Mouse (Mus musculus) erythroid progenitor cell, adult 5-6 weeks (primary cell): ENCODE data around the gene Kif6. TPM values are rescaled to one million over a fixed set of nuclear protein-coding genes. Genes with fewer than 3 reads are reported as not detected.
A peak's percentile ranks its signal among the peaks of the same experiment; 100 is the strongest.

Source experiments
- ATAC-seq: replicated peaks from 2 replicates; pipeline ENCODE4 v1.8.0; 2016; ENCODE audit warnings: moderate number of reproducible peaks, mild to moderate bottlenecking, moderate TSS enrichment, inconsistent platforms; ENCODE audit not compliant: poor library complexity, low FRiP score, severe bottlenecking
- total RNA-seq, 2 experiments: library from RNA; stranded (forward) in 1 of 2; stranded (reverse) in 1 of 2; fragments of 150-400 nt in 1 of 2; fragments of 186-747, 209-891 nt in 1 of 2; gene quantifications; 2 replicates each; pipeline versions ENCODE4 v1.2.3 to v1.2.4; 2015 to 2017; ENCODE audit warnings: low replicate concordance in 2 of 2

Gene Kif6
- total RNA-seq, 2 experiments from 2014 or later, result not detected

GRCm38 (mm10) chr17:49875939-49876651, 261.2 kb downstream of the Kif6 start:
- ATAC-seq, result no peak

DNA sequence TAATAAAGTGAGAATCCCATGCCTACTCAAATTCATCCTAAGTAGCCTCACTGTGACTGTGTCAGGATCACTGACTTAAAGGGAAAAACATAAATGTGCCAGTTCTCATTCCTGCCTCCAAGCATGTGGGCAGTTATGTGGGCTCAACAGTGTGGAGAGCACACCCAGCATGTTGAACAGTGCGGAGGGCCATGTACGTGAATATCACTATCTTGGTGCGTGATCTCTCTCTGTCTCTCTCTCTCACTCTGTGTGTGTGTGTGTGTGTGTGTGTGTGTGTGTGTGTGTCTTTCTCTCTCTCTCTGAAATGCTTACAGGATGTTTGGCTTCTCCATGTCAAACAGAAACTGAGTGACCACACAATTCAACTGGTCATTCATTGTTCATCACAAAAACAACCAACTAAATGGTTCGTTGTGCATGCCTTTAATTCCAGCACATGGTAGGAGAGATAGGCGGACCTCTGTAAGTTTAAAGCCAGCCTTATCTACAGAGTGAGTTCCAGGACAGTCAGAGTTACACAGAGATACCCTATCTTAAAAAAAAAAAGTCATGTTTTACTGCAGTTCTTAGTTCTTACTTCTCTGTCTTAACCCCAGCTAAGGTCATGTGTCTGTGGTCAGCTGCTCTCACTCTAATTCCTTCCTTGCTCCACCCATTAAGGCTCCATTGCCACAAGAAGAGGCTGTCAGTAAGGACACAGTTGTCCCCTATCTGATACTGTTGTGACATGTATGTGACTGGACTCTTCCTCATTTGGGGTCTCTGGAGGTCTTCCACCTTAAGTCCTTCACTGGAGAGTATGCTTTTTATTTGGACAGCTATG, 266.2 kb downstream of the Kif6 start:
- ATAC-seq, result no peak

DNA sequence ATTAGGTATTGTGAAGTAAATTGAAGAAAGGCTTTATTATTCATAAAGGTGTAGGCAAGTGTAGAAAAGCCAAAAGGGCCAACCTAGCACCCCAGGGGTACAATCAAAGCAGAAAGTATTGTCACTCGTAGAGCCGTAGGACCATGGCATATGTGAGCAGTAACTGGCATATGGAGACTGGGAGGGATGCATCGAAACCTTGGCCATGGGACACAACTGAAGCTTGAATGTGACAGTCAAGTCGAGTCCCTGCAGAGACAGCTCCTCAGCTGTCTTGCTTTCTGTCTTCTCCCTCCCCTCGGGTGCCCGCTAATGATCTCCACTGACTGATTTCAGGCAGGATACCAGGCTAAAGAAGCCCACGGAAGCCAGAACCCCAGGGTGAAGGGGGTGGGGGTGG, 266.9 kb downstream of the Kif6 start:
- ATAC-seq, result no peak

DNA sequence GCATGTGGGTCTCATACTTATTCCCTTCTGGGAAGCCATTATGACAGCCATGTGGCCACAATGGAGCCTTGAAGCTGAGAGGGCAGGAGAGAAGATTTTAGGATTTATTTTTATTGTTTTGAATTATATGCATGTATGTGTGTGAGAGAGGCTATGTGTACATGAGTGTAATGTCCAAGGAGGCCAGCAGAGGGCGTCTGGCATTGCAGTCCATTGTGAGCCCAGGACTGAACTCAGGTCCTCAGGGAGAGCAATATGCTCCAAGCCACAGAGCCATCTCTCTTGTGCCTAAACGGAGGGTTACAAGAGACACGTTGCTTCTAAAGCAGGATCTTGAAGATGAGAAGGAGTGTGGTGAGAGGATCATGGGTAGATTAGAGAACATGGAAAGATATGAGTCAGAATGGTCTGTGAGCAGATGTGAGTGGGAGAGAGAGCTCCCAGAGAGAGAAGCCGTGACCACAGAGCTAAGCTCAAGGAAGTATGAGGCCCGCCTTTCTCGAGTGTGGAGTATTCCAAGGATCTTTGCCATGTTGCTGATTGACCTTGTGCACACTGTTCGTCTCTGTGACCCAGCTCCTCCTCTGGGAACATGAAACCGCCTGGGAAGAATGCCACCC, 268.3 kb downstream of the Kif6 start:
- ATAC-seq, result no peak

DNA sequence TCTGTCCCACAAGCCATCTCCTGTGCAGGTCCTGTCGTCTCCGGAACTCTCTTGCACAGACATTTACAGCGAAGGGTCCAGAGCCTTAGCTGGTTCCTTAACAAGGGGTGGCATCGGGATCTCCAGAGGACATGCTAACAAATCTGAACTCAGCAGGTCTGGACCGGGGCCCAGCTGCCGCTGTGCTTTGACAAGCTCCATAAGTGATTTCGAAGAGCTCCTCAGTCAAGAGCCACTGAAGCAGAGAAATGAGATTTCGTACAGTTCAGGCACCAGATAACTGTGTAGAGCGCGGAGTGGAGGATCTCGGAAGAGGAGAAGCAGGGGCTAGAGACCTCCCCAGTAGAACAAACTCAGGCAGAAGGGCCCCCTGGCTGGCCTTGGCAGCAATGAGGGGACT, 270.1 kb downstream of the Kif6 start:
- no peak for ATAC-seq

GRCm38 (mm10) chr17:49889629-49890028, 274.7 kb downstream of the Kif6 start:
- 0 out of 2 replicates have a peak, but pooled peaks have one; percentile 10 for ATAC-seq

GRCm38 (mm10) chr17:49890861-49891260, 275.9 kb downstream of the Kif6 start:
- no peak for ATAC-seq

DNA sequence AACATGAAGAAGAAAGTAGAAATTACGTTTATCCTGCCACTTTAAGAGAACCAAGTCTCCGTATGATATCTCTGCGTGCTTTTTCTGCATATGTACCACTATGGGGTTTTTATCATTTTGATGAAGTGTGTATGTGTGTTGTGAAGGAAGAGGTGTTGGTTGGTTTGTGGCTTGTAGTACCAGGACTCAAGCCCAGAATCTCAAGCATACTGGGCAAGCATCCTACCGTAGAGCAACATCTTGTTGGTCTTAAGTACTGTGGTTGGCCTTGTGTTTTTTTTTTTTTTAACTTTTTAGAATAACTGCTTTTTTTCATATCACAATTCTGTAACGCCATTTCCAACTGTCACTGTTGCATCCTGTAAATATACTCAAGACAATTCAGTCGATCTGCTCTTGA, 277.5 kb downstream of the Kif6 start:
- ATAC-seq, result no peak

GRCm38 (mm10) chr17:49894471-49894870, 279.5 kb downstream of the Kif6 start:
- no peak for ATAC-seq

- peak; percentile 58; the same call in 1 of the 2 replicates for ATAC-seq
These were observed 284.0 kb downstream of the Kif6 start for GRCm38 (mm10) chr17:49898849-49899331.

DNA sequence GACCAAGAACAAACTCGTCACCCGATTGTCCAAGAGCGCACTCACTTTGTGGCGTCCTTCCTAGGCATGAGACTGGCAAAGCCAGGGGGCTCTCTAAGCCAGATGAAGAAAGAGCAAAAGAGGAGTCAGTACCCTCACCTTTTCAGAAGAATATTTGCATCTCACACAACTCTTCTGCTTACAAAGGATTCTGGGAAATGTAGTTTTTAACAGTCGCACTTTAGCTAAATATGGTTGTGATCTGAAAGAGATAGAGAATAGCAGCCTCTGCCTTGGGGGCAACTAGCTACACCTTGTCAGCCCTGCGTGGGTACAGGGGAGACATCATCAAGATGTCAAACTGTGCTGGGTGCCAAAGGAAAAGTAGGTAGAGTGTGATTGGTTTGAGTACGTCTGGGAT, 287.7 kb downstream of the Kif6 start:
- ATAC-seq, result no peak

- no peak for ATAC-seq
These were observed 308.5 kb downstream of the Kif6 start for GRCm38 (mm10) chr17:49923429-49923828.

DNA sequence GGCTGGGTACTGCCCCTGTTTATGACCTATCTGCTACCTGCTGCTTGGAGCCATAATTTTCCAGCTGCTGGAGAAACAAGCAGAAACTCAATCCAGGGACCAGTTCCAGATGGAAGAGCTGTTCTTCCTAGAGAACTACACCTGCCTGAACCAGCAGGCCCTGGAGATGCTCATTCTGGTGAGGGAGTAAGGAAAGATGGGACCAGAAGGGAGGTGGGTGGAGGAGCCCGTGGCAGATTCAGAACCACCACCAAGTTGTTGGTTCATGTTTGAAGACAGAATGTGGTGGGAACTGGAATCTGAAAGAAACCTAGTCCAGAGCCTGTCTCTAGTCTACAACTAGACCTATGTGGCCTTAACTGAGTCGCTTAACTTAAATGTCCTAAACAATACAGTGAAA, 312.7 kb downstream of the Kif6 start:
- no peak for ATAC-seq

DNA sequence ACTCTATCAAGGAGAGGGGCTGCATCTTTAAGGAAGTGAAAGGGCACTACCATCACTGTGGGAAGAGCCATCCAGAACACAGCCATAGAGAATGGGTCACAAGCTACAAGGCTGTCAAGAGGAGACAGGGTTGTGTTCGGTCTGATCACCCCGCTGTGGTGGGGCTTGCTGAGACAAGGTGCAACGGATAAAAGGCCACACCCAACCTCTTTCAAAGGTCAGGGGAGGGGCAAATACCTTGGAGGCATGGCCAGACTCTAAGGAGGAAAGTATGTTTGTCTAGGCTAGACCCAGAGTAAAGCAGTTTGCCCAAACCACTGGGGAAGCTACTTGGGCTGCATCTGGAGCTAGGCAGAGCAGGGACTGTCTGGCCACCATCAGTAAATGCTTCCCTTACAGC, 318.9 kb downstream of the Kif6 start:
- ATAC-seq, result no peak

DNA sequence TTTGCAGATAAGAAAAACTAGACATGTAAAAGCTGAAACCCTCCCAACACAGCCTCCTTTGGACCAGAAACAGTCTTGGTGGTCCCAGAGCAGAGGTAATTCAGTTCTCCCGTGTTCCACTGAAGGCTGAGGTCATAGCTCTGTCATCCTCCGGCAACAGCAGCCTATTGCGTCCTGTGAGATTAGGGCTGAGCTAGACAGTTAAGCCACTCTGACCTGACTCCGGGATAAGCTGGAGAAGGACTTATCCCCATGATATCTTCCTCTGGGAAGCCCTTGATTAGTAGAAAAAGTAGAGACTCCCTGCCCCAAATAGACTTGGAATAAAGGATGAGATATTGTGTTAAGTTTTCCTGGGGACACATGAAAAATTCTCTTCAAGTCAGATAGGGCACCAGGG, 319.6 kb downstream of the Kif6 start:
- no peak for ATAC-seq

DNA sequence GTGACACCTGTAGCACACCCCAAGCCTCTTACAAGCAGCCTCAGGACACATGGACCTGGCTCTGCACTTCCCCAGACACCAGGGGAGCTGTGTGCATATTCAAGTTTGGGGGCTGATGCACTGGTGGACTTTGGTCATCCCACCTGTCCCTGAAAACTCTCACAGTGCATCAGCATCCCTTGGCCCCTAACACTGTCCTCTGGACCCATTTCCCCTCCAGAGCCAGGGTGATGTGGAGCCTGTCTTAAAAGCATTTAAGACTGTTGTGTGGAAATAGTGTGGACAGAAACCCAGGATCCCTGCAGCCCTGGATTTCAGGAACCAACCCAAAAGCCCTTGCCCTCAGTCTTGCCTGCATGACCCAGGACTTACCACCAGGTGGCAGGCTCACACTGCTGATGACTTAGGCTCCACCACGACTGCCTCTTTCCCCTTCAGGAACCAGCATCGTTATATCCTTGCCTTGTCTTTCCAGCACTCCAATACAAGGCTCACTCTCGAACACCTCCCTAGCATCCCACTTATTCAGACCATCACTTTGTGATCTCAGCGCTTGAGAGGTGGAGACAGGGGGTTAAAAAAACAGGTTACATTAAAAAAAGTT, 320.8 kb downstream of the Kif6 start:
- ATAC-seq, result peak; percentile 64; the same call in 1 of the 2 replicates

DNA sequence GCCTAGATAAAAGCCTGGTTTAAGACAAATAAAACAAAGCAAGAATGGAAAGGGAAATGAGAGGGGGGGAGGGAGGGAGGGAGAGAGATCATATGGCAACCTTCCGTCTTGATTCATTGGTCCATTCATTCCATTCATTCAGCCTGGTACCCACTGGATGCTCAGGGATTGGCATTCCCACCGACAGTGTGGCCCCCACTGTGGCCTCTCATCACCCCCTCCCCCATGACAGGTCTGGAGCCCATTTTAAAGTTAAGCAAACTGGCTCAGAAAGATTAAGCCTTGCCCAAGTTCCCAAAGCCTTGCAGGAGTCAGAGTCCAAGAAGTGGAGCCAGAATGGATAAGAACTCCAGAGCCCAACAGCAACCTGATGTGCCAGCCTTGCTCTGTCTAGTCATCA, 321.3 kb downstream of the Kif6 start:
- no peak for ATAC-seq

DNA sequence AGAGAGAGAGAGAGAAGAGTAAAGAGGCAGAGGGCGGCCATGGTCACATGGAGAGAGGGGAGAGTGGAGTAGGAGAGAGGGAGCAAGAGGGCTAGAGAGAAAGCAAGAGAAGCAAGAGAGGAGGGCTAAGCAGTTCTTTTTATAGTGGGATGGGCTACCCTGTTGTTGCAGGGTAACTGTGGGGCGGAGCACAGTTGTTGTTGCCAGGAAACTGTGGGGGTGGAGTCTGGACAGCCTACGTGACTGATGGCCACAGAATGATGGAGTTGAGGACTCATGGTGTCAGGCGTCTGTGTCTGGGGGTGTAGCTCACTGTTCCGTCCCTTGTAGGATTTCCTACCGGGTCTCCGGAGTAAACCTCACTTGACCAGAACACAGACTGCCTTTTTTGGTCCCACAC, 324.2 kb downstream of the Kif6 start:
- ATAC-seq, result no peak

DNA sequence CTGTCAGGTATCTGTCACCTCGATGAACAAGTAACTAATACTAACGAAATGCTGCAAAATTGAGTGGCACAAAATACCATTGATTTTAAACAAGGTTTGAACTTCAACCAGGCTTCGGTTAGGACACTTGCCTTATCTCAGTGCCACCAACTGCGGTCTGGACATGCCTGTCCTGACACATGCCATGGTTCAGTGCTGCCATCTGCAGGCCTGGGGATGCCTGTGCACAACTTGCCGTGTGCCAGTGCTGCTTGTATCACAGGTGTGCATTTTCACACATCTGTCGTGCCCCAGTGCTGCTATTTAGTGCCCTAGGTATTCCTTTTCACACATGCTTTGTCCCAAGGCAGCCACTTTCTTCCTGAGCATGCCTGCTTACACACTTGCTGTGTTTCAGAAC, 327.7 kb downstream of the Kif6 start:
- 0 out of 2 replicates have a peak, but pooled peaks have one; percentile 56 for ATAC-seq

DNA sequence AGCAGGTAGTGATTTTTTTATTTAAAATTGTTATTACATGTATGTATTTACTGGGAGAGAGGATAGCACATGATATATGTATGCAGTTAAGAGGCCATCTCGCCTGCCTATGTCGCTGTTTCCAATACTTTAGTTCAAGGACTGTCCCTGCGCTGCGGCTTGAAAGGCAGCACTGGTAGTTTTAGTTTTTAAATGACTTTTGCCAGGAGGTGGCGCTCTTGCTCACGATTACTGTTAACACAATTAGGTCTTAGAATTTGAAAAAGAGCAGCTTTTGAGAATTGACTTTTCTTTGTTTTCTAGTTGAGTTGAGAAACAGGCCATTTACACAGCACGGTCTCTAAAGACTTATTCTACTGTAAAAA, 336.5 kb downstream of the Kif6 start:
- ATAC-seq, result peak; percentile 72
